Mouse (Mus musculus) small intestine, adult 2 months (tissue): ENCODE data around the gene Slc29a1.

Experiments
- CTCF ChIP-seq: fragments of 200-500 bp; IDR thresholded peaks from 2 replicates; pipeline ENCODE4 v1.5.1; 2012; ENCODE audit warnings: low read depth, mild to moderate bottlenecking, control low read depth, inconsistent platforms, low read length, moderate library complexity, mixed read lengths; ENCODE audit not compliant: insufficient replicate concordance, insufficient read length; ENCODE audit errors: extremely low read depth
- POLR2A ChIP-seq: fragments of 200-500 bp; IDR thresholded peaks from 2 replicates; pipeline ENCODE4 v1.6.1; 2012; ENCODE audit warnings: low read depth, mild to moderate bottlenecking, control low read depth, inconsistent platforms, low read length, moderate library complexity

DNA sequence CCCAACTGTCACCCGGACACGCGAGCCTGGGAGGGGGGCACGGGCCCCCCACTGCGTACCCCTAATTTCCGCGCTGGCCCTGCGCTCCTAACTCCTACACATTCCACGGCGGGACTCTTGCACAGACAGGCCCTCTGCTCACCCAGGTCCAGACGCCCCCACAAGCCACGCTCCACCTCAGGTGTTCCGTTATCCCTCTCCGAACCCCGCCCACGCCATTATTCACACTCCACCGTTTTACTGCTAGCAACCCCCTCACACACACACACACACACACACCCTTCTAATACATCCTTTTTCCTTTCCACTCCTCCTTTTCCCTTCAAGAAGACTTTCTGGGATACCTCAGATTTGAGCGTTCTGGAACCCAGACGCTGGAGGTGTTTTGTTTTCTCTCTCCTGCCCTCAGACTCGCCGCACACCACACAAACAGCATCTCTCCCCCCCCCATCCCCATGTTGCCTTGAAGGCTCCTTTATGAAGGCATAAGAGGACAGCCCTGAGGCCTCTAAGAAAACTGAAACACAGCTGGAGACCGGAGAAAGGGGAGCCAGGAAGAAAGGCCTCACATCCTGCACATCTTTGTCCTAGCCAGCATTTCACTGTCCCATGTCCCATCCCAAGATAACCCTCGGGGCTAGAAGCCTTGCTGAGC lies 3.5 kb downstream of the Slc29a1 start:
- TF ChIP-seq CTCF, result no peak
- TF ChIP-seq POLR2A, result no peak
